In genomic region chr5:65102026-65102640, GRCm38 (mm10) we compare ENCODE assay signal across 12 mouse cellular contexts. TPM values are rescaled to one million over a fixed set of nuclear protein-coding genes. Genes with fewer than 3 reads are reported as not detected.
DNase-seq lines count a peak whose midpoint lies in the region; ATAC-seq and TF ChIP-seq lines count a peak whose summit lies in the region.
"Had no signal": no experiment of that assay in that cellular context is flagged by ENCODE, and none has a peak within 500 bp of the region (broad histone marks: within the 10 kb centered on the region; RNA-seq: fewer than 3 reads in every experiment).

No protein-coding gene starts in this region.

- H3K27me3 ChIP-seq in kidney, postnatal 0 days (ENCODE audit: insufficient read depth, low read length), result no peaks in the 10 kb centered on the region
- no peaks in the 10 kb centered on the region for H3K27me3 ChIP-seq in midbrain, embryonic 15.5 days (replicated peaks)
- H3K27me3 ChIP-seq in hindbrain, embryonic 12.5 days, result no peaks in the 10 kb centered on the region
- H3K27me3 ChIP-seq: embryonic facial prominence, embryonic 12.5 days; neural tube, embryonic 15.5 days had no signal

- H3K36me3 ChIP-seq in kidney, postnatal 0 days (ENCODE audit: insufficient read depth, low read length), result no peaks in the 10 kb centered on the region
- no peaks in the 10 kb centered on the region for H3K36me3 ChIP-seq in midbrain, embryonic 15.5 days (replicated peaks)
- no peaks in the 10 kb centered on the region for H3K36me3 ChIP-seq in hindbrain, embryonic 12.5 days
- H3K36me3 ChIP-seq: embryonic facial prominence, embryonic 12.5 days; neural tube, embryonic 15.5 days had no signal

- WGBS in kidney, postnatal 0 days, result 65% methylated on average over 3 of the region's 3 CpGs
- 55% methylated on average over 3 of the region's 3 CpGs for WGBS in midbrain, embryonic 15.5 days
- 79% methylated on average over 3 of the region's 3 CpGs for WGBS in hindbrain, embryonic 12.5 days

- ATAC-seq in kidney, postnatal 0 days (replicated peaks; ENCODE audit: low FRiP score, low read depth), result 0 out of 2 replicates have a peak, but pooled peaks have one; percentile 22
- peak; percentile 7 for ATAC-seq in inflammation-experienced regulatory T-cells, adult 6 months
- peak; percentile 41; the same call in 1 of the 2 replicates for ATAC-seq in midbrain, embryonic 15.5 days (replicated peaks)
- no peak for ATAC-seq in hindbrain, embryonic 12.5 days (ENCODE audit: low FRiP score)

- TF ChIP-seq CTCF in kidney, postnatal 0 days (IDR thresholded peaks at IDR 0.05; ENCODE audit: low read depth), result no peak

- H3K4me2 ChIP-seq in kidney, postnatal 0 days (ENCODE audit: low read length), result no peak overlapping the region
- H3K4me2 ChIP-seq in midbrain, embryonic 15.5 days, result no peak overlapping the region
- no peak overlapping the region for H3K4me2 ChIP-seq in hindbrain, embryonic 12.5 days (replicated peaks)
- H3K4me2 ChIP-seq: embryonic facial prominence, embryonic 12.5 days; neural tube, embryonic 15.5 days had no signal

- no peak overlapping the region for H3K4me3 ChIP-seq in kidney, postnatal 0 days (replicated peaks; ENCODE audit: low read depth, low read length)
- no peak overlapping the region for H3K4me3 ChIP-seq in midbrain, embryonic 15.5 days
- H3K4me3 ChIP-seq in hindbrain, embryonic 12.5 days, result no peak overlapping the region
- H3K4me3 ChIP-seq: embryonic facial prominence, embryonic 12.5 days; neural tube, embryonic 15.5 days had no signal

- no peak for DNase-seq in kidney, postnatal 0 days (ENCODE audit: low spot score)
- no peak for DNase-seq in kidney, adult 18-20 months
- DNase-seq in MEL-GATA-1-ER (ENCODE audit: extremely low read depth, low read depth), result peak; percentile 30
- no peak for DNase-seq in Muller cell, postnatal 12 days (ENCODE audit: inconsistent ontology term)
- no peak for DNase-seq in adrenal gland, adult 8-10 months
- DNase-seq: cerebellum, adult 18-20 months; spleen, adult 18-20 months had no signal

- H3K4me1 ChIP-seq in kidney, postnatal 0 days (replicated peaks; ENCODE audit: insufficient read depth, low read length), result peaks cover 5% of the 10 kb centered on the region; the same call in 1 of the 2 replicates
- H3K4me1 ChIP-seq in midbrain, embryonic 15.5 days, result peaks cover 8% of the 10 kb centered on the region; the same call in 1 of the 2 replicates
- H3K4me1 ChIP-seq in hindbrain, embryonic 12.5 days, result peaks cover 5% of the 10 kb centered on the region; the same call in 1 of the 2 replicates
- H3K4me1 ChIP-seq: embryonic facial prominence, embryonic 12.5 days had no signal

- no peaks in the 10 kb centered on the region for H3K9me3 ChIP-seq in kidney, postnatal 0 days (replicated peaks; ENCODE audit: low read length)
- no peaks in the 10 kb centered on the region for H3K9me3 ChIP-seq in midbrain, embryonic 15.5 days
- H3K9me3 ChIP-seq in hindbrain, embryonic 12.5 days (replicated peaks), result no peaks in the 10 kb centered on the region
- H3K9me3 ChIP-seq: embryonic facial prominence, embryonic 12.5 days; neural tube, embryonic 15.5 days had no signal

- no peak overlapping the region for H3K9ac ChIP-seq in kidney, postnatal 0 days (ENCODE audit: low read depth, low read length)
- H3K9ac ChIP-seq in midbrain, embryonic 15.5 days, result no peak overlapping the region
- H3K9ac ChIP-seq in hindbrain, embryonic 12.5 days, result no peak overlapping the region
- H3K9ac ChIP-seq: embryonic facial prominence, embryonic 12.5 days; neural tube, embryonic 15.5 days had no signal

- H3K27ac ChIP-seq in kidney, postnatal 0 days, result peak overlapping the region; percentile 54; the same call in 1 of the 2 replicates
- peak overlapping the region; percentile 16 for H3K27ac ChIP-seq in midbrain, embryonic 15.5 days
- H3K27ac ChIP-seq in hindbrain, embryonic 12.5 days, result no peak overlapping the region
- H3K27ac ChIP-seq: embryonic facial prominence, embryonic 12.5 days; neural tube, embryonic 15.5 days had no signal

RNA-seq across cellular contexts. Expression of gene Klhl5, which starts 5.2 kb away (rescaled TPM):
- 26.5 and 27.5 TPM in 2 replicates for polyA plus RNA-seq in kidney, postnatal 0 days (2015; fragmentation: Nextera tagmentation; extraction: Ambion mirVana)
- 1 to 10 TPM; 4.0 to 9.7 (median 9.1) TPM for polyA plus RNA-seq in inflammation-experienced regulatory T-cells, adult 6 months (2017; shearing (Covaris generic))
- 51.9 and 53.0 TPM in 2 replicates for polyA plus RNA-seq in midbrain, embryonic 15.5 days (2015; fragmentation: Nextera tagmentation; extraction: Ambion mirVana)
- polyA plus RNA-seq in hindbrain, embryonic 12.5 days (2016; fragmentation: Nextera tagmentation; extraction: Ambion mirVana), result 33.3 and 33.7 TPM in 2 replicates
- total RNA-seq in adrenal gland, adult 8-10 months (2022), result 10 to 100 TPM; 46.6 to 96.0 (median 72.1) TPM

RNA-seq across cellular contexts. Expression of gene Tmem156, which starts 10.2 kb away (rescaled TPM):
- 0.18 and 0.19 TPM in 2 replicates for polyA plus RNA-seq in kidney, postnatal 0 days (2015; fragmentation: Nextera tagmentation; extraction: Ambion mirVana)
- polyA plus RNA-seq in inflammation-experienced regulatory T-cells, adult 6 months (2017; shearing (Covaris generic)), result 10 to 100 TPM; 18.8 to 23.0 (median 21.0) TPM
- polyA plus RNA-seq in midbrain, embryonic 15.5 days (2015; fragmentation: Nextera tagmentation; extraction: Ambion mirVana), result 0.11 and 0.22 TPM in 2 replicates
- not detected in 2 replicates for polyA plus RNA-seq in hindbrain, embryonic 12.5 days (2016; fragmentation: Nextera tagmentation; extraction: Ambion mirVana)
- under 1 TPM; 0.42 to 0.89 (median 0.73) TPM for total RNA-seq in adrenal gland, adult 8-10 months (2022)
- polyA plus RNA-seq: embryonic facial prominence, embryonic 12.5 days; neural tube, embryonic 15.5 days had no signal

Comparison
In these comparisons a context has a peak if more than half of its experiments do, and no peak if none do; other contexts are left out.
1. RNA of gene Tmem156, which starts 10.2 kb away (polyA plus RNA-seq): 18.8 to 23.0 TPM in inflammation-experienced regulatory T-cells, adult 6 months; 0.11 to 0.22 TPM in midbrain, embryonic 15.5 days, 0.18 to 0.19 TPM in kidney, postnatal 0 days and not detected in hindbrain, embryonic 12.5 days; every median in the first group is over 10 times any median in the second.